Mouse (Mus musculus): ENCODE measurements around the gene Pcyt1a. TPM values are rescaled to one million over a fixed set of nuclear protein-coding genes. Genes with fewer than 3 reads are reported as not detected.
A peak's percentile ranks its signal among the peaks of the same experiment; 100 is the strongest.
"Not testable (repeated sequence)": the region's sequence is repeated elsewhere in the genome, so short reads cannot be mapped to it uniquely, and the experiment has no call there.

Gene Pcyt1a
- polyA plus RNA-seq, 1 experiment from 2014 or later = 38.6 TPM

- WGBS (ENCODE audit: insufficient replicate concordance) = 14% methylated on average over 6 of the region's 6 CpGs
- H3K4me3 ChIP-seq (replicated peaks) = 0 out of 2 replicates have a peak overlapping the region, but pooled peaks have one; percentile 96
- H3K4me1 ChIP-seq (replicated peaks) = peaks cover 60% of the 10 kb centered on the region
- H3K27ac ChIP-seq = peak overlapping the region; percentile 92; the same call in 1 of the 2 replicates
- no peak for DNase-seq
- H3K9ac ChIP-seq = peak overlapping the region; percentile 40; the same call in 1 of the 2 replicates
- ATAC-seq (ENCODE audit: low read depth) = no peak
- H3K27me3 ChIP-seq = no peaks in the 10 kb centered on the region
- H3K36me3 ChIP-seq = peaks cover 16% of the 10 kb centered on the region
- H3K4me2 ChIP-seq = peak overlapping the region; percentile 81; the same call in 1 of the 2 replicates
- no peaks in the 10 kb centered on the region for H3K9me3 ChIP-seq (replicated peaks)
These were observed 3.3 kb downstream of the Pcyt1a start for GRCm38 (mm10) chr16:32434066-32434465.

- no peak overlapping the region for H3K9ac ChIP-seq
- no peak for ATAC-seq (ENCODE audit: low read depth)
- peaks cover 58% of the 10 kb centered on the region for H3K4me1 ChIP-seq (replicated peaks)
- H3K27me3 ChIP-seq = no peaks in the 10 kb centered on the region
- no peaks in the 10 kb centered on the region for H3K9me3 ChIP-seq (replicated peaks)
- DNase-seq = no peak
- no peak overlapping the region for H3K4me2 ChIP-seq
- H3K4me3 ChIP-seq (replicated peaks) = no peak overlapping the region
- H3K36me3 ChIP-seq = peaks cover 22% of the 10 kb centered on the region
- H3K27ac ChIP-seq = no peak overlapping the region; the same call in 1 of the 2 replicates
These were observed 4.0 kb downstream of the Pcyt1a start for GRCm38 (mm10) chr16:32434691-32435090.

- H3K4me3 ChIP-seq (replicated peaks) = no peak overlapping the region
- no peak overlapping the region for H3K27ac ChIP-seq
- H3K9ac ChIP-seq = no peak overlapping the region
- peaks cover 61% of the 10 kb centered on the region for H3K4me1 ChIP-seq (replicated peaks)
- no peaks in the 10 kb centered on the region for H3K9me3 ChIP-seq (replicated peaks)
- H3K4me2 ChIP-seq = no peak overlapping the region
- no peaks in the 10 kb centered on the region for H3K27me3 ChIP-seq
- H3K36me3 ChIP-seq = peaks cover 40% of the 10 kb centered on the region
- WGBS (ENCODE audit: insufficient replicate concordance) = 46% methylated on average over 1 of the region's 1 CpGs
- DNase-seq (no peak), ATAC-seq (ENCODE audit: low read depth) (no peak)
These were observed 5.9 kb downstream of the Pcyt1a start for GRCm38 (mm10) chr16:32436657-32437056.

- DNase-seq (no peak), ATAC-seq (ENCODE audit: low read depth) (no peak)
- 87% methylated on average over 1 of the region's 1 CpGs for WGBS (ENCODE audit: insufficient replicate concordance)
- no peak overlapping the region for H3K9ac ChIP-seq
- no peaks in the 10 kb centered on the region for H3K9me3 ChIP-seq (replicated peaks)
- H3K27me3 ChIP-seq = no peaks in the 10 kb centered on the region
- no peak overlapping the region for H3K4me2 ChIP-seq
- peaks cover 41% of the 10 kb centered on the region for H3K36me3 ChIP-seq
- H3K27ac ChIP-seq = no peak overlapping the region; the same call in 1 of the 2 replicates
- H3K4me3 ChIP-seq (replicated peaks) = no peak overlapping the region
- H3K4me1 ChIP-seq (replicated peaks) = peaks cover 58% of the 10 kb centered on the region
These were observed 6.5 kb downstream of the Pcyt1a start for GRCm38 (mm10) chr16:32437266-32437665.

GRCm38 (mm10) chr16:32441432-32441831 is 10.7 kb downstream of the Pcyt1a start:
- peaks cover 57% of the 10 kb centered on the region for H3K4me1 ChIP-seq (replicated peaks)

GRCm38 (mm10) chr16:32444615-32445014 is 13.9 kb downstream of the Pcyt1a start:
- H3K9me3 ChIP-seq (replicated peaks); H3K4me3 ChIP-seq (replicated peaks); ATAC-seq (ENCODE audit: low read depth); H3K27me3 ChIP-seq; DNase-seq; H3K9ac ChIP-seq; H3K4me2 ChIP-seq: not testable (repeated sequence)
- Histone ChIP-seq H3K4me1 (replicated peaks) (peaks cover 73% of the 10 kb centered on the region), H3K27ac (peak overlapping the region; percentile 61; the same call in 1 of the 2 replicates), H3K36me3 (peaks cover 24% of the 10 kb centered on the region)
- WGBS (ENCODE audit: insufficient replicate concordance) = 28% methylated on average over 3 of the region's 3 CpGs

More at GRCm38 (mm10) chr16:32441432-32441831, 10.7 kb downstream of the Pcyt1a start:
- no peak overlapping the region for H3K9ac ChIP-seq
- no peaks in the 10 kb centered on the region for H3K9me3 ChIP-seq (replicated peaks)
- WGBS (ENCODE audit: insufficient replicate concordance) = 81% methylated on average over 3 of the region's 3 CpGs
- no peak overlapping the region for H3K4me3 ChIP-seq (replicated peaks)
- DNase-seq (no peak), ATAC-seq (ENCODE audit: low read depth) (no peak)
- H3K36me3 ChIP-seq = peaks cover 41% of the 10 kb centered on the region
- H3K27ac ChIP-seq = no peak overlapping the region
- no peak overlapping the region for H3K4me2 ChIP-seq
- H3K27me3 ChIP-seq = no peaks in the 10 kb centered on the region

GRCm38 (mm10) chr16:32445558-32445957 is 14.8 kb downstream of the Pcyt1a start:
- no peaks in the 10 kb centered on the region for H3K27me3 ChIP-seq
- no peak overlapping the region for H3K4me3 ChIP-seq (replicated peaks)
- 88% methylated on average over 1 of the region's 1 CpGs for WGBS (ENCODE audit: insufficient replicate concordance)
- H3K9me3 ChIP-seq (replicated peaks) = no peaks in the 10 kb centered on the region
- H3K27ac ChIP-seq = peak overlapping the region; percentile 54
- ATAC-seq (ENCODE audit: low read depth) (no peak), DNase-seq (no peak)
- H3K9ac ChIP-seq = no peak overlapping the region
- peaks cover 16% of the 10 kb centered on the region for H3K36me3 ChIP-seq
- peaks cover 80% of the 10 kb centered on the region for H3K4me1 ChIP-seq (replicated peaks)
- no peak overlapping the region for H3K4me2 ChIP-seq

- Histone ChIP-seq H3K27me3 (no peaks in the 10 kb centered on the region), H3K36me3 (peaks cover 7% of the 10 kb centered on the region), H3K9me3 (replicated peaks) (no peaks in the 10 kb centered on the region), H3K4me3 (replicated peaks) (no peak overlapping the region), H3K9ac (no peak overlapping the region), H3K27ac (peak overlapping the region; percentile 95; the same call in 1 of the 2 replicates), H3K4me2 (no peak overlapping the region), H3K4me1 (replicated peaks) (peaks cover 85% of the 10 kb centered on the region)
- WGBS (ENCODE audit: insufficient replicate concordance) = 45% methylated on average over 2 of the region's 2 CpGs
- no peak for DNase-seq
- ATAC-seq (ENCODE audit: low read depth) = no peak
These were observed 15.9 kb downstream of the Pcyt1a start for GRCm38 (mm10) chr16:32446563-32447138.

- Histone ChIP-seq H3K27ac (peak overlapping the region; percentile 95), H3K36me3 (peaks cover 28% of the 10 kb centered on the region), H3K4me3 (replicated peaks) (peak overlapping the region; percentile 37), H3K4me2 (peak overlapping the region; percentile 71), H3K9ac (peak overlapping the region; percentile 71), H3K9me3 (replicated peaks) (no peaks in the 10 kb centered on the region), H3K27me3 (no peaks in the 10 kb centered on the region), H3K4me1 (replicated peaks) (peaks cover 83% of the 10 kb centered on the region)
- DNase-seq (peak; percentile 58), ATAC-seq (ENCODE audit: low read depth) (peak; percentile 98)
- 23% methylated on average over 3 of the region's 3 CpGs for WGBS (ENCODE audit: insufficient replicate concordance)
These were observed 18.9 kb downstream of the Pcyt1a start for GRCm38 (mm10) chr16:32449665-32450064.

- peak overlapping the region; percentile 95 for H3K27ac ChIP-seq
- WGBS (ENCODE audit: insufficient replicate concordance) = 75% methylated on average over 2 of the region's 2 CpGs
These were observed 19.4 kb downstream of the Pcyt1a start for GRCm38 (mm10) chr16:32450133-32450532.

GRCm38 (mm10) chr16:32453102-32453501 is 22.4 kb downstream of the Pcyt1a start:
- DNase-seq (no peak), ATAC-seq (ENCODE audit: low read depth) (no peak)
- 82% methylated on average over 8 of the region's 8 CpGs for WGBS (ENCODE audit: insufficient replicate concordance)
- Histone ChIP-seq H3K4me1 (replicated peaks) (peaks cover 79% of the 10 kb centered on the region), H3K4me3 (replicated peaks) (no peak overlapping the region), H3K36me3 (peaks cover 49% of the 10 kb centered on the region), H3K9ac (no peak overlapping the region), H3K9me3 (replicated peaks) (no peaks in the 10 kb centered on the region), H3K4me2 (no peak overlapping the region), H3K27me3 (no peaks in the 10 kb centered on the region), H3K27ac (peak overlapping the region; percentile 56)

More at GRCm38 (mm10) chr16:32450133-32450532, 19.4 kb downstream of the Pcyt1a start:
- ATAC-seq (ENCODE audit: low read depth) = peak; percentile 49
- no peaks in the 10 kb centered on the region for H3K27me3 ChIP-seq
- no peak for DNase-seq
- peak overlapping the region; percentile 37 for H3K4me3 ChIP-seq (replicated peaks)
- peaks cover 32% of the 10 kb centered on the region for H3K36me3 ChIP-seq
- H3K4me1 ChIP-seq (replicated peaks) = peaks cover 83% of the 10 kb centered on the region
- peak overlapping the region; percentile 71 for H3K4me2 ChIP-seq
- peak overlapping the region; percentile 71 for H3K9ac ChIP-seq
- H3K9me3 ChIP-seq (replicated peaks) = no peaks in the 10 kb centered on the region

GRCm38 (mm10) chr16:32454646-32455045 is 23.9 kb downstream of the Pcyt1a start:
- Histone ChIP-seq H3K27me3 (no peaks in the 10 kb centered on the region), H3K4me2 (no peak overlapping the region), H3K9ac (no peak overlapping the region), H3K9me3 (replicated peaks) (no peaks in the 10 kb centered on the region), H3K4me3 (replicated peaks) (no peak overlapping the region), H3K4me1 (replicated peaks) (peaks cover 66% of the 10 kb centered on the region), H3K27ac (no peak overlapping the region), H3K36me3 (peaks cover 62% of the 10 kb centered on the region)
- DNase-seq (no peak), ATAC-seq (ENCODE audit: low read depth) (no peak)
- 92% methylated on average over 5 of the region's 5 CpGs for WGBS (ENCODE audit: insufficient replicate concordance)
